Mouse (Mus musculus): Measurements from ENCODE around the gene Zfp568.

DNA sequence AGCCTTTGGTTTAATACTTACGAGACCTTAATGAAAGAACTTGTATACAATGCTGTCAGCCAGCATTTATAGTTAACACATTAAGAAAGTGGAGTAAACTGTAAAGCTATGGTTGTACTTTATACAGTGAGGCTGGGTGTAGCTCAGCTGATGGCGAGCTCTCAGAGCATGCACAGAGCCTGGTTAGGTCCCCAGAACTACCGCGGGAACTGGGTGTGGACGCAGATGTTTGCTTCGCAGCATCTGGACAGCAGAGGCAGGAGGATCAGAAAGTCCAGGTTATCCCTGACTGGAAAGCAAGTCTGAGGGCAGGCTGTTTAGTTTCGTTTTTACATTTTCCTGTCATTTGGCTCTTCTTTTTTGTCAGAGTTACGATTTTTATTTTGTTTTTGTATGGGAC lies 8.9 kb downstream of the Zfp568 start:
- TF ChIP-seq POLR2A (IDR thresholded peaks at IDR 0.05; ENCODE audit: insufficient read length, low read depth) (no peak), TCF12 (IDR thresholded peaks at IDR 0.05; ENCODE audit: insufficient read depth, poor library complexity, severe bottlenecking) (no peak), REST (IDR thresholded peaks at IDR 0.05; ENCODE audit: insufficient read depth, insufficient read length) (no peak), MAX (IDR thresholded peaks at IDR 0.05; ENCODE audit: low read depth) (no peak), SRF (IDR thresholded peaks at IDR 0.05; ENCODE audit: control insufficient read depth, insufficient read length, low read depth) (no peak)

Data from myocyte (in vitro differentiated cells).